Mouse (Mus musculus): ENCODE measurements around the gene Mrpl48.
"Not testable (repeated sequence)": the region's sequence is repeated elsewhere in the genome, so short reads cannot be mapped to it uniquely, and the experiment has no call there.

The Mrpl48 gene

DNA sequence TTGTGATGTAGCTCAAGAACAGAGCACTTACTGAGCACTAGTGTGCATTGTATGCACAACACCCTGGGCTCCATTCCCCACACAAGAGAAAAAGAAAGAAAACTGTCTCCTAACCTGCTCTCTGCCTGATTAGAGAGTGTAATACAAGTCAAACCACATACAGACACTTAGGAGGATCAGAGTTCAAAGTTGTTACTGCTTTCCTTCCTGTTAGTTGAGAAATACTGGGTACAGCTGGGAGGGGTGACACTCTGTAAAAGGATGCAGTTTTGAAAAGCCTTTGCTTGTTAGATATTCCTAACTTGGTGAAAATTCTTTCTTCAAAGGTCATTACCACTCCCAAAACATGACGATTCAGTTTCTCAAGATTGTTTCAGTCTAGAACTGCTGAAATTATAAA lies 18.3 kb downstream of the Mrpl48 start:
- no peak for DNase-seq (ENCODE audit: low spot score)

DNA sequence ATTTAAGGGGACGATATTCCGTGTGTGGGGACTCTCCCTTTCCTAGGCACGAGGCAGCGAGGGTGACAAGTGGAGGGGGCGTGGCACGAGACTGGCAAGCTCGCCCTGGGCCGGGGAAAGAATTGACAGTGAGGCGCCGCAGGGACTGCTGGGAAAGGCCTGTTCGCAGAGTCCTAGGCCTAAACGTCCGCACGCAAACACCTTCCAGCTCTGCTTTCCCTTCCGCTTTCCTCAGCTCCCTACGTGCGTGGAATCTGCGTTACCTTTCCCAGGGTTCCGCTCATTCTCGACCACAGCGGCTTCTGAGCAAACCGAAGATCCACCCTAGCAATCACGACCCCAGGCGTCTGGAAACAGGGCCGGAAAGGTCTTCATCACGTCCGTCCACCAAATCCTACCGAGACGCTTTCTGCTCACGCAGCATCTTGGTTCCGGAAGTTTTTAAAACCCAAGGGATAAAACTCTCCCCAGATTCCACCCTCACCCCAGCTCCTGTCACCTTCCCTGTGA lies 25.3 kb downstream of the Mrpl48 start:
- DNase-seq (ENCODE audit: low spot score), result peak; percentile 85

DNA sequence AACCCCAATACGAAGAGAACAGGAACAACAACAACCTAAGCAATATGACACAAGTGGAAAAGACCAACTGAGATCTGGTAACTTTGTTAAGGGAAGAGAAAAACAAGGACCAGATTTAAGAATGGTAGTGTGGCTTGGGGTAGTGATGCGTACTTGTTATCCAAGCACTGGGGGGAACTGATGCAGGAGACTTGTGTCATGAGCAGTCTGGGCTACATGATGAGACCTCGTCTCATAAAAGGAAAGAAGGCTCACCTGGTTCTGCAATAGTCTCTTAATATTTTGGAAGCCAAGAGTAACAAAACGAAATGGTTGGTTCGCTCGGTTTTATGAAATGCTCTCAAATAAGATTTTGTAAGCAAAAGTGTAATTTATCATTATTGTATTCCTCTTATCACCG lies 25.9 kb downstream of the Mrpl48 start:
- DNase-seq (ENCODE audit: low spot score), result no peak

GRCm38 (mm10) chr7:100578794-100579193 lies 29.3 kb downstream of the Mrpl48 start:
- no peak for DNase-seq (ENCODE audit: low spot score)

DNA sequence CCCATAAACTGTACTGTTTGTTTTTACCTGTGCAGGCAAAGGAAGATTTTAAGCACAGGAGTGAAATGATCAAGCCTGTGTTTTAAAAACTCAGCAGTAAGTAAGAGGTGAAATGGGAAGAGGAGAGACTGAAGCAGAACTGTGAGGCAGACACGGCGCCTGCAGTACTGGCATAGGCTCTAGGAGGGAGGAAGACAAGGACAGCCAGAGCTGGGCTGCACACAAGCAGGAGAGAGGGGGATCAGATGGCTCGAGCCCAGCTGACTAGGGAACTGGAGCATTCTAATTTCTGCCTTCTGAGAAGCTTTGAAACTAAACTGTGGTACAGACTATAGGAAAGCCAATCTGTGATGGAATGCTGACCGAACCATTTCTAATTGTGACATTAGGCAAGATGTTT lies 35.4 kb downstream of the Mrpl48 start:
- DNase-seq (ENCODE audit: low spot score), result no peak

- DNase-seq (ENCODE audit: low spot score), result no peak
These were observed 36.0 kb downstream of the Mrpl48 start for GRCm38 (mm10) chr7:100572061-100572460.

DNA sequence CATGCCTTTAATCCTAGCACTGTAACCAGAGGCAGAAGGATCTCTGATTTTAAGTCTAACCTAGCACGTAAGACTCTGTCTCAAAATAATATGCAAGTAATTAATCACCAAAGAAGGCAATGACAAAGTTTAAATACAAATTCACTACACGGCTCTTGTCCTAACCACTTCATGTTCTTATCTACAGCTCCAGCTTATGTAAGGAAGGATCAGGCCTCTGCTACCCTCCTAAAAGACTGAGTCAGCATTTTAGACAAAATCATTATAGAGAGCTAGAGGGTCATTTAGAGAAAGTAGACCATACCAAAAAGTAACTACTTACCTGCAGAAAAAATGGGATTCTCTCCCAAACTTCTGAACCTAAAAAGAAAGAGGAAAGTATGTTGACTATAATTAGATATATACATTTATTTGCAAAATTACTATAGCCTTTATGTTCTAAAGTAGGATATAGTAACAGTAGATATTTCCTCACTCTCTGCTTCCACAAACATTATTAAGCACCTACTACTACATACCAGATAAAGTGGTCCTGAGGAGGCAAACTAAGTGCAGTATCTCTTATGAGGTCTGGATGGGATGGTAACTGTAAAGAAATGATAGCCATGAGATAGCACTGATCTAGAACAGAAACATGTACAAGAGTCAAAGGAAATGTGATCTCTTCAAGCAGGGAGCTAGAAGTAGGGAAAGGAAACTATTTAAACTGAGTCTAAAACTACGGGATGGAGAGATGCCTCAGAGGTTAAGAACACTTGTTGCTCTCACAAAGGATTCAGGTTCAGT lies 37.0 kb downstream of the Mrpl48 start:
- no peak for DNase-seq (ENCODE audit: low spot score)

GRCm38 (mm10) chr7:100569907-100570306 lies 38.2 kb downstream of the Mrpl48 start:
- DNase-seq (ENCODE audit: low spot score), result no peak

- DNase-seq (ENCODE audit: low spot score), result not testable (repeated sequence)
These were observed 40.9 kb downstream of the Mrpl48 start for GRCm38 (mm10) chr7:100567238-100567637.

DNA sequence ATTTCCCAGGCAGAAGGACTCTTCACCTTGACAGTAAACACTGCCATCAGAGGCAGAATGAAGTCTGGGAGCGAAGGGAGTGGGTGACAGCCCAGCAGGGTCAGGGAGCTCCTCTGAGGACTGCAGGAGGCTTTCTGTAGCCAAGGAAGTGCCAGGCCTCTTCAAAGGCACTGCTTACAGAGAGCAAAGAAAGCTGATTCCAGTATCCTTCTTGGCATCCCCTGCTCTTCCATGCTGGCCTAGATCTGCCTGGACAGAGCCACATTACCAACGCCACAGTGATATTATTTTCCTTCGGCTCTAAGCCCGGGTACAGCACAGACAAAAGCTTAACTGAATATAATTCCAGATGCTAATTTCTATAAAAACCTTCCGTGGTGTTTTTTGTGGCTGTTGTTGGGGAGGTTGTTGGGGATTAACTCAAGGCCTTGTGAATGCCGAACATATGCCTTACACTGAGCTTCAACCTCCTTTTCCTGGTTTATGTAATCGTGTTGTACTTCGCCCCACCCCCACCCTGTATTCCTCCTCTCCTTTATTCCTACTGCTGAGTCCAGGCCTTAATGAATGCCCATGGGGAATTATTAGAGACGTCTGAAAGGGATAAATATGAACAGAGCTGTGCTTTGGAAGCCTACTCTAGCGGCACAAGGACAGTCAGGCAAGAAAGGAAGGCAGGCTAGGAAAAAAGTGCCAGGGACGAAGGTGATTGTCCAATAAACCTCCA lies 46.1 kb downstream of the Mrpl48 start:
- no peak for DNase-seq (ENCODE audit: low spot score)

- DNase-seq (ENCODE audit: low spot score), result no peak
These were observed 48.8 kb downstream of the Mrpl48 start for GRCm38 (mm10) chr7:100559331-100559730.

GRCm38 (mm10) chr7:100557241-100557640 lies 50.9 kb downstream of the Mrpl48 start:
- DNase-seq (ENCODE audit: low spot score), result no peak

- DNase-seq (ENCODE audit: low spot score), result no peak
These were observed 52.6 kb downstream of the Mrpl48 start for GRCm38 (mm10) chr7:100555431-100555951.

- DNase-seq (ENCODE audit: low spot score), result no peak
These were observed 53.2 kb downstream of the Mrpl48 start for GRCm38 (mm10) chr7:100554939-100555338.

DNA sequence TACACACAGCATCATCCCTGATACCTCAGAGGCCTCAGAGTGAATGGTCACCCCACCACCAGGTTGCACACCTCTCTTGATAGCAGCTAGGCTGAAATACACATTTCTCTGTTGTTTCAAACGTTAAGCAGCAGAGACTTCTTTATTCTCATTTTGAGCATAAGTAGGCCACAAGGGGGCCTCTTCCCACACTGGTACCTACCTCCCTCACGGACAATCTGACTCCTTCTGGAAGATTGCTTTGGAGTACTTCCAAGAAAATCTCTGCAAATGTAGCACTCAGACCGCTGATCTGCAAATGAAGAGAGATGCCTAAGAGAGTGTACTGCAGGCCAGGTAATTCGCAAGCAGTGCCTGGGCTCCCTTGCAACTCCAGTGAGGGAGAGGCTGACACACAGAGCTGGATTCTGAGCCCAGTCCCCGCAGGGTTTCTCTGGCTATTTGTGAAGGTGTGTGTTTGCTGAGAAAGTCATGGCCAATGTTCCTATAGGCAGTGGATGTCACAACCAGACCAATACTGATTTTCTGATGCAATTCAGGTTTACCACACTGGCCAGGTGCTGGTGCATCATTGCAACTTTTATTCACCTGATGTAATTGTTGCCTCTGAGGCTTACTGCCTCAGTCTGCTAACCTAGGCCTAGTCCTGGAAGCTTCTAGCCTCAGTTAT lies 57.6 kb downstream of the Mrpl48 start:
- peak; percentile 12 for DNase-seq (ENCODE audit: low spot score)

GRCm38 (mm10) chr7:100549796-100550195 lies 58.3 kb downstream of the Mrpl48 start:
- no peak for DNase-seq (ENCODE audit: low spot score)

GRCm38 (mm10) chr7:100547631-100548030 lies 60.5 kb downstream of the Mrpl48 start:
- DNase-seq (ENCODE audit: low spot score), result no peak

- no peak for DNase-seq (ENCODE audit: low spot score)
These were observed 63.7 kb downstream of the Mrpl48 start for GRCm38 (mm10) chr7:100544437-100544836.

DNA sequence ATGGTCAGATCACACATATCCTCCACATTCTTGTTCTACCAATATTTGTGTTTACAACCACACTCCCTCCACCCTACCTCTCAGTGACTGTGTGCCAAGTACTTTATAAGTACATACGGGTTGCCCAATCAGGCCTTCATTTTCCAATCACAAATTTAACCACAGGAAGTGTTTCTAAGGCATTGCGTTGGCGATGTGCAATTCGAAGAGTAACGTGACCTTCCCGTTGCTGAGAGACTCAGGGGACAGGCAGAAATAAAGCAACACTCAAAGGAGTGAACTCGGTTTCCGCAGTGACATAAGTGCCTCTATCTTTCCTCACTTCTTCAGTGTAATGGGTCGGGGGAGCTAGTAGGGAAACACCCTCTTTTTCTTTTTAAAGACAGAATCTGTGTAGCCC lies 68.6 kb downstream of the Mrpl48 start:
- no peak for DNase-seq (ENCODE audit: low spot score)

DNA sequence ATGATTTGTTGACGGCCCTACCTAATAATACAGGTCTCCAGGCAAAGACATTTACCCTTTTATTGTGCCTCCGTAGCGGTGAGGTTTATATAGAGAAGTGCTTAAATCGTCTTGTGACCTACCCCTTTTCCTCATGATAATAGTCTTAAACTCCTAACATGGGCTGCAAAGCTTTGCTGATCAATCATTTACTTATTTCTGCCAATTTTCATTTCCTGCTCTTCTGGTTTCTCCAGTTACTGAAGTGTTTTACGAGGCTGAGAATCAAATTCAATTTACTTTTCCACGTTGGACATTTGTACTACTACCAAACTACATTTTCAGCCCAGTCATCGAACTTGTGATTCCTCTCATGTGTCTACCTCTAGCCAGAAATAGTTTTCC lies 70.6 kb downstream of the Mrpl48 start:
- DNase-seq (ENCODE audit: low spot score), result no peak

GRCm38 (mm10) chr7:100536804-100537518 lies 71.1 kb downstream of the Mrpl48 start, which contains the start of gene Coa4:
Gene Coa4, plus strand, starts transcription at chr7:100537071.
- peak; percentile 84 for DNase-seq (ENCODE audit: low spot score)

DNA sequence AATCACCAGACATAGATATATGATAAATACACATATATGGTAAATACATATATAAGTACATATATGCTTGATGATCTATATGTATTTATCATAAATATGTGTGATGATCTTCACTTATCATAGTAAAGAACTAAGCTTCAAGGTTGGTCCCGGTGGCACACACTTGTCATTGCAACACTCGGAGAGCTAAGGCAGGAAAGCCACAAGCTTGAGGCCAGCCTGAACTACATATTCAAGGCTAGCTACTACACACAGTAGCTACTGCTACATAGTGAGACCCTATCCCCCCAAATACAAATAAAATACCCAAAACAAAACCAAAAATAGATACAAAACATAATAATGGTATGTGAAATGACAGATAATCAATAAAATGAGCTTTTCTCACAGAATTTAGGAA lies 72.3 kb downstream of the Mrpl48 start:
- no peak for DNase-seq (ENCODE audit: low spot score)
